Mouse (Mus musculus) ovary, postnatal 36 days (tissue): ENCODE measurements at regions not wholly inside any gene's neighbourhood (a gene's known extent, or its start where the extent isn't known, plus 50 kb on each side); places are given as distances from the start of the nearest gene placed in this dataset.
"Not testable (repeated sequence)": the region's sequence is repeated elsewhere in the genome, so short reads cannot be mapped to it uniquely, and the experiment has no call there.

Experiments
- DNase-seq: peaks from one replicate; pipeline ENCODE4 v3.0.0; 2022; ENCODE audit warnings: low spot score, mixed read lengths

- no peak for DNase-seq
Observed at GRCm38 (mm10) chr12:70629371-70629770, 176.5 kb downstream of the Tmx1 start.

GRCm38 (mm10) chr12:70631281-70631680 lies 178.4 kb downstream of the Tmx1 start:
- no peak for DNase-seq

GRCm38 (mm10) chr12:70633194-70633593 lies 180.3 kb downstream of the Tmx1 start:
- DNase-seq: no peak

- DNase-seq: no peak
Observed at GRCm38 (mm10) chr12:70633622-70634365, 180.9 kb downstream of the Tmx1 start.

GRCm38 (mm10) chr12:70635997-70636396 lies 183.1 kb downstream of the Tmx1 start:
- no peak for DNase-seq

GRCm38 (mm10) chr12:70640186-70640585 lies 185.1 kb upstream of the Frmd6 start:
- no peak for DNase-seq

GRCm38 (mm10) chr12:70644910-70645309 lies 180.4 kb upstream of the Frmd6 start:
- no peak for DNase-seq

GRCm38 (mm10) chr12:70645407-70645806 lies 179.9 kb upstream of the Frmd6 start:
- no peak for DNase-seq

GRCm38 (mm10) chr12:70647516-70647915 lies 177.8 kb upstream of the Frmd6 start:
- DNase-seq: no peak

- no peak for DNase-seq
Observed at GRCm38 (mm10) chr12:70648179-70648811, 177.0 kb upstream of the Frmd6 start.

GRCm38 (mm10) chr12:70648812-70649188 lies 176.5 kb upstream of the Frmd6 start:
- DNase-seq: no peak

- DNase-seq: no peak
Observed at GRCm38 (mm10) chr12:70649691-70650090, 175.6 kb upstream of the Frmd6 start.

GRCm38 (mm10) chr12:70650470-70650869 lies 174.8 kb upstream of the Frmd6 start:
- DNase-seq: no peak

GRCm38 (mm10) chr12:70652751-70653150 lies 172.6 kb upstream of the Frmd6 start:
- no peak for DNase-seq

- no peak for DNase-seq
Observed at GRCm38 (mm10) chr12:70653971-70654370, 171.3 kb upstream of the Frmd6 start.

GRCm38 (mm10) chr12:70654546-70654945 lies 170.8 kb upstream of the Frmd6 start:
- peak; percentile 53 for DNase-seq

GRCm38 (mm10) chr12:70655411-70655811 lies 169.9 kb upstream of the Frmd6 start:
- DNase-seq: no peak

- no peak for DNase-seq
Observed at GRCm38 (mm10) chr12:70655900-70656544, 169.3 kb upstream of the Frmd6 start.

- no peak for DNase-seq
Observed at GRCm38 (mm10) chr12:70656805-70657492, 168.4 kb upstream of the Frmd6 start.

GRCm38 (mm10) chr12:70657493-70657810 lies 167.9 kb upstream of the Frmd6 start:
- no peak for DNase-seq

- no peak for DNase-seq
Observed at GRCm38 (mm10) chr12:70658106-70658505, 167.2 kb upstream of the Frmd6 start.

GRCm38 (mm10) chr12:70660388-70660787 lies 164.9 kb upstream of the Frmd6 start:
- no peak for DNase-seq

- not testable (repeated sequence) for DNase-seq
Observed at GRCm38 (mm10) chr12:70668158-70668557, 157.2 kb upstream of the Frmd6 start.
